Mouse (Mus musculus): ENCODE results near the gene Ext2. TPM values are rescaled to one million over a fixed set of nuclear protein-coding genes. Genes with fewer than 3 reads are reported as not detected.

Gene Ext2
- polyA plus RNA-seq, 1 experiment from 2014 or later: 76.4 TPM

DNA sequence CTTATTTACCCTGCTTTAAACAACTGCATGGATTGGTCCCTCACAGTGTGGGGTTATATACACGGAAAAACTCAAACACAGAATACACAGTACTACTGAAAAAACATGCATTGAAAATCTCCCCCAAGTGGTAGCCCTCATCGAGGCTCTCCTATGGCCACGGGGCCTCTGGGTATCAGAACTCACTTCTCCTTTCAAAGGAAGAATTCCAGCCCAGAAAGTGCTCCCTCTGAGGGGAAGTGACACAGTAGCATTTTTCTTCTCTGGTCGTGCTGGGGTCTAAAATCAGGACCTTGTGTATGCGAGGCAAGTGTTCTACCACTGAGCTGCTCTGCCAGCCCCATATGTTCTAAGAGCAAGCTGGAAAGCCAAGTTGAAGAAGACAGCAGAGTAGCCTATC is 39.7 kb downstream of the Ext2 start:
- Histone ChIP-seq H3K27me3 (replicated peaks) (no peaks in the 10 kb centered on the region), H3K36me3 (replicated peaks) (no peaks in the 10 kb centered on the region), H3K4me2 (no peak overlapping the region), H3K27ac (no peak overlapping the region), H3K4me1 (peaks cover 32% of the 10 kb centered on the region), H3K9me3 (no peaks in the 10 kb centered on the region), H3K9ac (no peak overlapping the region), H3K4me3 (no peak overlapping the region)
- no peak for ATAC-seq (replicated peaks)
- 75% methylated on average over 5 of the region's 5 CpGs for WGBS

DNA sequence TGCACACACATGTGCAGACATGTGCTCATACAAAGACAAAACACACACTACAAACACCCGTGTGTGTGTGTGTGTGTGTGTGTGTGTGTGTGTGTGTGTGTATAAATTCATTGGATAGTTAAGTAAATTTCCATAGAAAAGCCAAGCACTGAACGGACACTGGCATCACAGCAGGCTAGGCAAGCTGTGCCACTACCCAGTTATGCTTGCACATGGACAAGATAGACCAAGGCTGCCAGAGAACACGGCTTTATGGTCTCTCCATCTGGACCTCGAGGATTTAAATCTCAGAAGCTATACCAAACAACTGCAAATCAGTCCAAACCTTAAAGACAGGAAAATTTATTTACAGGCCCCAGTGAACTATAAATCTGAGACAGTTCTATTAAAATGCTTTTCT is 40.2 kb downstream of the Ext2 start:
- Histone ChIP-seq H3K27ac (no peak overlapping the region), H3K4me3 (no peak overlapping the region), H3K9me3 (no peaks in the 10 kb centered on the region), H3K27me3 (replicated peaks) (no peaks in the 10 kb centered on the region), H3K36me3 (replicated peaks) (no peaks in the 10 kb centered on the region), H3K9ac (no peak overlapping the region), H3K4me1 (peaks cover 32% of the 10 kb centered on the region), H3K4me2 (no peak overlapping the region)
- no peak for ATAC-seq (replicated peaks)
- 86% methylated on average over 4 of the region's 4 CpGs for WGBS

DNA sequence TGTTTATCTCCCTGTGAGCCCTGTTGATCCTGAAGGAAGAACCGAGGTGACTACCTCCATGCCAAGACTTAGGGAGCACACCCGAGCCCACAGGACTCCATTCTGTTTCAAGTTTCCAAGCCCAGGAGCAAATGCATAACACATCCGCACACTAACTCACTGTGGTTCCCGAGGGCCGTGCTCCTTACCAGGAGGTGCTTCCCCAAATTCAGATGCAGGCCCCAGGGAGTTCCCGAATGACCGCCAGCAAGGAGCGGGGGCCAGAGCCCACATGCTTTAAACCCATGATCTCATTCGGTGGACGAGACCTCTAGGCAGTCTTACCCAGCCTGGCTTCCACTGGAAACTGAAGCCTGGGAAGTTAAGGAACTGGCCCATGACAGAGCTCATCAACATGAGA is 41.8 kb downstream of the Ext2 start:
- no peak for ATAC-seq (replicated peaks)
- Histone ChIP-seq H3K4me3 (no peak overlapping the region), H3K9ac (no peak overlapping the region), H3K4me2 (no peak overlapping the region), H3K36me3 (replicated peaks) (no peaks in the 10 kb centered on the region), H3K27me3 (replicated peaks) (no peaks in the 10 kb centered on the region), H3K4me1 (peaks cover 26% of the 10 kb centered on the region), H3K9me3 (no peaks in the 10 kb centered on the region), H3K27ac (no peak overlapping the region)
- 77% methylated on average over 10 of the region's 10 CpGs for WGBS

DNA sequence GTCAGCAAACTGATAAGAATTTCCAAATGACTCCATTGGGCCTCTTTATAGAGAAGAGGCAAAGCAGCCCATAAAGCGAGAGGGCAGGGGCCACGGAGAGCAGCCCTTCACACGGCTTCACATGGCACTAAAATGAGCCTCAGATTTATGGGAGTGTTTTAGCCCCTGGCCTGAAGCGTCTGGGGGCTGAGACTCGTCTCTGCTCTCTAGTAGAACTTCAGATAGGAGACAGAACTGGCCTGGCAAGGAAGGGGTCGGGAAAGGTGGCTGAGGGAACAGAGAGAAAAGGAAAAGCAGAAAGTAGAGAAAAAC is 42.5 kb downstream of the Ext2 start:
- Histone ChIP-seq H3K9ac (no peak overlapping the region), H3K4me1 (peaks cover 19% of the 10 kb centered on the region), H3K36me3 (replicated peaks) (no peaks in the 10 kb centered on the region), H3K4me3 (no peak overlapping the region), H3K27me3 (replicated peaks) (no peaks in the 10 kb centered on the region), H3K4me2 (no peak overlapping the region), H3K27ac (no peak overlapping the region), H3K9me3 (no peaks in the 10 kb centered on the region)
- 72% methylated on average over 6 of the region's 6 CpGs for WGBS
- no peak for ATAC-seq (replicated peaks)

DNA sequence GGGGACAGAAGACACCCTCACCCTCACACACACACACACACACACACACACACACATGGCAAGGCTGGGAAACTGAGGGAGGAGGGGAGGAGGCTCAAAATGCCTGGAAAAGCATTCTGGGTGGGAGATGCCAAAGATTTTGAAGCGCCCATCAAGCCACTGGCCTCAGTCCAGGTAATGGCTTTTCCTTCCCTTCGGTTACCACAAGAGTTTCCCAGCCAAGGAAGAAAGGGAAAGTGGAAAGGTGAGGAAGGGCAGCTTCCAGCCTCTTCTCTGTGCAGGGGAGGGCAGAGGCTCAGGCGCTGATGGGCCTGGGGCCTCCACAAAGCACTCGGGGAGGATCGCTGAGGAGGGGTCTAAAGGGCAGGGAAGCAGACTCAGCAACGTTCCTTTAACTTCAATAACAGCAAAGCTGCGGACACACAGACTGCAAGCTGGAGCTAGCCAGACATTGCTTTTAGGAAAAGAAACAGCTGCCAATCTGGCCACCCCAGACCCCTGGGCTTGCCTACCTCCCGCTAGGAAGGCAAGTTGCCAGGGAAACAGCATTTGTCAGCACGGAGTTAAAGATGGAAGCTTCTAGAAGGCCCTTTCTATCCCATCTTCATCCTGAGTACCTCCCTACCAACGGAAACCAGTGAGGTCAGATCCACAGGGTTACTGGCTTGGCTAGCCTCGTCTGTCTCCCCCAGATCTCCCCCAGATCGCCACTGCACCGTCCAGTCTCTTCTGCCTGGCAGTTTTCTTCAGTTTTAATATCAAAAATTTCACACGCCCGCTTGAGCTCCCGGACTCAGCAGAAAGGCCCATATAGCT is 43.1 kb downstream of the Ext2 start:
- no peaks in the 10 kb centered on the region for H3K9me3 ChIP-seq
- no peak for ATAC-seq (replicated peaks)
- H3K4me2 ChIP-seq: no peak overlapping the region
- H3K9ac ChIP-seq: no peak overlapping the region
- no peak overlapping the region for H3K4me3 ChIP-seq
- peaks cover 15% of the 10 kb centered on the region for H3K4me1 ChIP-seq
- H3K27ac ChIP-seq: no peak overlapping the region
- 53% methylated on average over 16 of the region's 16 CpGs for WGBS
- H3K36me3 ChIP-seq (replicated peaks): no peaks in the 10 kb centered on the region
- no peaks in the 10 kb centered on the region for H3K27me3 ChIP-seq (replicated peaks)

DNA sequence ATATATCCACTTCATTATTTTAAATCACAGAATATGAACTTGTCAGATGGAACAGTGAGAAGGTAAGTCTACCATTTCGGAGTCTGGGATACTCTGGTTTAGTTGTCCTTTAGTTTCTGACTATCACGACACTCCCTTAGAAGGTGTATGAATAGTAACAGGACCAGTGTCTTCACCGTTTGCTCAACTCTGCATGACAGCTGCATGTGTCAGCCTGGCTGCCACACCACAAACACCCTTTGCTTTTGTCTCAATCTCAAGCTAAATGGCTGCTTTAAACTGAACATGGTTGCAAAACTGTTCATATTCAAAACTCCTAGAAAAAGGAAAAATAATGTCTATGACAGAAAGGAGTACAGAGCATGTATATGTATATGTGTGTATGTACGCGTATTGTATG is 43.8 kb downstream of the Ext2 start:
- ATAC-seq (replicated peaks): no peak
- H3K36me3 ChIP-seq (replicated peaks): no peaks in the 10 kb centered on the region
- no peaks in the 10 kb centered on the region for H3K9me3 ChIP-seq
- WGBS: 88% methylated on average over 5 of the region's 5 CpGs
- H3K27ac ChIP-seq: no peak overlapping the region
- H3K4me2 ChIP-seq: no peak overlapping the region
- no peak overlapping the region for H3K4me3 ChIP-seq
- H3K9ac ChIP-seq: no peak overlapping the region
- H3K4me1 ChIP-seq: peaks cover 12% of the 10 kb centered on the region
- no peaks in the 10 kb centered on the region for H3K27me3 ChIP-seq (replicated peaks)

DNA sequence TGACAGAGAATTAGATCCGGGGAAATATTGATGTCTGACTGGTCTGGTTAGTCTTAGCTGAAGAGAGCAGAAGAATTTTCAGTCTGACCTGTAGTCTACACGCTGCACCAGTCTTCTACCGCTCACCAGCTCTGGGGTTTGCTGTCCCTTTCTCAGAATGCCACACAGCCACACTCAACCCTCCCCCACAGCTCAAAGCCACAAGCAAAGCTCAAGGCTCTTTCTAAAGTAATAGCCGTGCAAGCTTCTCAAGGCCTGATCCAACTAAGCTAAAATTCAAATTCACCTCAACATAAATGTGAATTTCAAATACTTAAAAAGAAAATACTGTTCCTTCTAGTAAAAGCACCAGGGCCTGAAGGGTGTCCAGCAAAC is 45.3 kb downstream of the Ext2 start:
- H3K9ac ChIP-seq: no peak overlapping the region
- no peak overlapping the region for H3K4me2 ChIP-seq
- H3K4me1 ChIP-seq: peaks cover 23% of the 10 kb centered on the region
- H3K9me3 ChIP-seq: no peaks in the 10 kb centered on the region
- no peak overlapping the region for H3K27ac ChIP-seq
- H3K4me3 ChIP-seq: no peak overlapping the region
- WGBS: 78% methylated on average over 4 of the region's 4 CpGs
- H3K36me3 ChIP-seq (replicated peaks): no peaks in the 10 kb centered on the region
- H3K27me3 ChIP-seq (replicated peaks): no peaks in the 10 kb centered on the region
- ATAC-seq (replicated peaks): no peak

DNA sequence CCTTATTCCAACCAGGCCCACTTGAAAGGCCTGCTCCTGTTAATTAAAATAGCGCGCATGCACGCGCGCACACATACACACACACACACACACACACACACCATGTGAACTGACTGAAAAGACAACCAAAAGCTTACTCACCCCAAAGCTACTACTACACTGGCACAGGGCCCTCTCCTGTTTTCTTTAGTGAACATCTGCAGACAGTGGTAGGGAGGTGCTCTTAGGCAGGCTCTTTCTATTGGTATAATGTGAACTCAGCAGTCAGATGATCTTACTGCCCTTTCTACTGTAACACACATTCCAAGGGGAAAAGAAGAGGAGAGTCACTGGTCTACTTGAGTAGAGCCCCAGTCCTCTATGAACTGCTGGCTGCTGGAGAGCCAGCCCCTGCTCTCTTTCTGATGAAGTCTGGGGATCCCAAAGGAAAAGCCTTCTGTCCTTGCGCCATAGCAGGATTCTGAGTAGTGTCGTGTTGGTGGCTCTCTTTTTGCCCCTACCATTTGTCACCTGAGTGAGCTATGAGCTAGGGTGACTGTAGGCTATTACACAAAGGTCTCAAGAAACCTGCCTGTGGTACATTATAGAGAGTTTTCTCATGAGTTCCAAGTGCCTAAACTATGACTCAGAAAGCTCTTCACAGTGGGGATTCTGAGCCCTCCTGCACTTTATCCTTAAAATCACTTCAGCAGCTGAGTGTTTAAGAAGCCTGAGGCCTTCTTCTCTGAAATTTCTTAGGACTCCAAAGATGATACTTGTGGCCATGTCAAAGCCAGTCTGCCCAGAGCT is 45.9 kb downstream of the Ext2 start:
- Histone ChIP-seq H3K27ac (no peak overlapping the region), H3K4me3 (no peak overlapping the region), H3K27me3 (replicated peaks) (no peaks in the 10 kb centered on the region), H3K36me3 (replicated peaks) (no peaks in the 10 kb centered on the region), H3K9ac (no peak overlapping the region), H3K4me2 (no peak overlapping the region), H3K9me3 (no peaks in the 10 kb centered on the region), H3K4me1 (peaks cover 23% of the 10 kb centered on the region)
- WGBS: 86% methylated on average over 7 of the region's 7 CpGs
- ATAC-seq (replicated peaks): no peak

DNA sequence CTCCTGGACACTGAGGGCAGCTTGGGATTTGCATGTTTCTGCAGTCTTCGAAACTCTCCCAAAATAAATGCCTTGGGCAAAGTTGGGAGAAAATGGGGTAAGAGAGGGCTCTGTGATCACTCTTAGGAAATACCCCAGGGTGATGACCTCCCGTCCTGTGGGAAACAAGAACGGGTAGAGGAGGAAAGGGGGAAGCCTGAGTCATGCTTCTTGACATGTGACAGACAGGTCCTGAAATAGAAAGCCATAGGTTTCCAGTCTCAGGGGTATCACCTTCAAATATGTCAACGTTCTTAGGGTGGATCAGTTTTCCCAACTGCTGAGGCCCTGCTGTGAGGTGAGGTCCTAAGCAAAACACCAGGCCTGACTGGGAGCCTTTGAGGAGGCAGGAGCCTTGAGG is 46.9 kb downstream of the Ext2 start:
- no peaks in the 10 kb centered on the region for H3K36me3 ChIP-seq (replicated peaks)
- peaks cover 23% of the 10 kb centered on the region for H3K4me1 ChIP-seq
- 54% methylated on average over 4 of the region's 4 CpGs for WGBS
- no peak overlapping the region for H3K9ac ChIP-seq
- H3K9me3 ChIP-seq: no peaks in the 10 kb centered on the region
- no peak overlapping the region for H3K4me3 ChIP-seq
- H3K4me2 ChIP-seq: no peak overlapping the region
- no peaks in the 10 kb centered on the region for H3K27me3 ChIP-seq (replicated peaks)
- no peak overlapping the region for H3K27ac ChIP-seq
- ATAC-seq (replicated peaks): no peak

DNA sequence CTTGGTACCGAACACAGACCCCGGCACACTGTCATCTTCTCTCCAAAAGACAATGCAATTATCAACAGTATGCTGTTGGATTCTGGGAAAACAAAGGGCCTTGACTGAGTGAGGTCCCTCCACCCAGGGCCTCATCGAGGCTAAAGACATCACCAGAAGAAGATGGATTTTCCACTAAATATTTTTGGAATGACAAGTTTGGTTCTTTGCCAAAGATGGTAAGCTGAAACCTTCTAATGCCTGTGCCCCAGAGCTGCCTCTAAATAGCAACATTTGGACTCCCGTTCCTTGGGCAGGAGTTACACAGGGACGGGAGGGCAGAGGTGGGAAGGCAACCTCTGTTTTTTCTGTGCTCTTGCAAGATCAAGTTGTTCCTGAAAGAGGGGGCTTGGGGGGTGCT is 47.4 kb downstream of the Ext2 start:
- no peak overlapping the region for H3K9ac ChIP-seq
- H3K4me3 ChIP-seq: no peak overlapping the region
- H3K4me2 ChIP-seq: no peak overlapping the region
- no peak overlapping the region for H3K27ac ChIP-seq
- H3K36me3 ChIP-seq (replicated peaks): no peaks in the 10 kb centered on the region
- WGBS: 83% methylated on average over 5 of the region's 5 CpGs
- ATAC-seq (replicated peaks): no peak
- peaks cover 22% of the 10 kb centered on the region for H3K4me1 ChIP-seq
- no peaks in the 10 kb centered on the region for H3K27me3 ChIP-seq (replicated peaks)
- H3K9me3 ChIP-seq: no peaks in the 10 kb centered on the region

DNA sequence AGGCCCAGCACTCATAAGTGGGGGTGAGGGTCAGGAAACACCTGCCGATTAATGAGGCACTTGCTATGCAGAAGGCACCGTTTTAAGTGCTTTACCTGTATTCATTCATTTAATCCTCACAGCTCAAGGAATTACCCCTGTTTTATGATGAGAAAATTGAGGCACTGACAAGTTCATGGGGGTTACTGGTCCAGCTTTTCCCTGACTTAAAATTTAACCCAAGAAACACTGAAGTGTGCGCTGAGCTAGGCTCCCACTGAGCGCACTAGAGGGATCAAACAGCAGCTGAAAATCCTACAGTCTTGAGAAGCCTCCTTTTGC is 49.6 kb downstream of the Ext2 start:
- Histone ChIP-seq H3K27me3 (replicated peaks) (no peaks in the 10 kb centered on the region), H3K9ac (no peak overlapping the region), H3K27ac (no peak overlapping the region), H3K9me3 (no peaks in the 10 kb centered on the region), H3K4me2 (no peak overlapping the region), H3K4me3 (no peak overlapping the region), H3K36me3 (replicated peaks) (0 out of 2 replicates have a peak, but pooled peaks cover 4% of the 10 kb centered on the region), H3K4me1 (peaks cover 11% of the 10 kb centered on the region)
- ATAC-seq (replicated peaks): no peak
- 40% methylated on average over 4 of the region's 4 CpGs for WGBS

DNA sequence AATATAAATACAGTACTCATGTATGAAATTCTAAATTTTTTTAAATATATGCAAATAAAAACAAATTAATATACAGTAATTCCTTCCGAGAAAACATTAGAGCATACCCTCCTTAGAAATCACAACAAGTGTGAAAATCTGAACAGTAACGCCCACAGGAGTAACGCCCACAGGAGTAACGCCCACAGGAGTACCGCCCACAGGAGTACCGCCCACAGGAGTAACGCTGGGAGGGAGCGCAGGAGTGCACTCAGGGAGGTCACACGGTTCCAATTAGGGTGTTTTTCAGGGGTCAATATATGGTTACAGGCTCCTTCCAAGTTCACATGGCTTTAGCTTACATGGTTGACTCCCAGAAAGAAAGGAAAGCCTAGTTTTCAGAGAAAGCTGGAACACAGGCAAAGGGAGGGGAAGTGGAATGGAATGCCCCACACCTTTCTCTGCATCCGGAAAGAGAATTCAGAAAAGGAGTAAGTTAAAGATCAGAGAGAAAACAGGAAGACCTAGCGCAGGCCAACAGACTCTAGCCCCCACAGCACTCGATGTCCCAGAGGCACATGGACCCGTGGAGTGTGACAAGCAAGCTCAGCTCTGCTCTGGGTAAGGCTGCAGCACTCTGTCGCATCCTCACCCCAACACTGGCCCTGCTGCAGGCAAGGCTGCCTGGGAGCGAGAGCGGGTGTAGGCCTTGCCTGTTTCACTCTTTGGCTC is 50.2 kb downstream of the Ext2 start:
- Histone ChIP-seq H3K9me3 (no peaks in the 10 kb centered on the region), H3K4me1 (peaks cover 11% of the 10 kb centered on the region), H3K36me3 (replicated peaks) (0 out of 2 replicates have a peak, but pooled peaks cover 4% of the 10 kb centered on the region), H3K4me3 (no peak overlapping the region), H3K27me3 (replicated peaks) (no peaks in the 10 kb centered on the region), H3K27ac (no peak overlapping the region), H3K4me2 (no peak overlapping the region), H3K9ac (no peak overlapping the region)
- peak; percentile 60; the same call in 1 of the 2 replicates for ATAC-seq (replicated peaks)
- 49% methylated on average over 16 of the region's 16 CpGs for WGBS

All from midbrain, embryonic 15.5 days (tissue).